Mouse (Mus musculus) bone marrow macrophage, adult 2 months (primary cell): ENCODE results near the gene Lrrc17.

ENCODE experiments used
- CTCF ChIP-seq: IDR thresholded peaks from 2 replicates; pipeline ENCODE4 v1.5.1; 2012; ENCODE audit warnings: low read depth, mild to moderate bottlenecking, low read length, moderate library complexity
- POLR2A ChIP-seq: IDR thresholded peaks from 2 replicates; pipeline ENCODE4 v1.6.1; 2012; ENCODE audit warnings: mild to moderate bottlenecking, low read depth, low read length, borderline replicate concordance

GRCm38 (mm10) chr5:21565392-21566065 is 22.2 kb downstream of the Lrrc17 start:
- TF ChIP-seq CTCF: no peak
- TF ChIP-seq POLR2A: no peak
